Mouse (Mus musculus) CH12.LX (cell line): ENCODE data around the gene Dcun1d4. TPM values are rescaled to one million over a fixed set of nuclear protein-coding genes. Genes with fewer than 3 reads are reported as not detected.

Experiments
- DNase-seq: peaks from one replicate; pipeline ENCODE4 v3.0.0-alpha.2; 2013; ENCODE audit errors: extremely low read depth
- H3K27ac ChIP-seq: 2 replicates; pipeline ENCODE4 v1.5.1; 2012; ENCODE audit warnings: low read depth, mild to moderate bottlenecking, control low read depth, moderate library complexity; ENCODE audit not compliant: insufficient read depth
- H3K27me3 ChIP-seq: replicated peaks from 2 replicates; pipeline ENCODE3; 2012; ENCODE audit warnings: inconsistent platforms
- H3K36me3 ChIP-seq, 2 experiments: replicated peaks in 1 of 2; 2 replicates each; pipeline versions ENCODE3 to v1.6.1; 2012; ENCODE audit warnings: inconsistent platforms in 1 of 2, low read length in 1 of 2, mild to moderate bottlenecking in 1 of 2, mixed read lengths in 1 of 2, moderate library complexity in 1 of 2; ENCODE audit not compliant: control insufficient read depth in 1 of 2, insufficient read depth in 1 of 2
- H3K4me1 ChIP-seq, 2 experiments: 2 replicates each; pipeline ENCODE4 v1.6.1; 2012; ENCODE audit warnings: inconsistent platforms in 1 of 2, moderate library complexity in 1 of 2; ENCODE audit not compliant: insufficient read depth in 2 of 2, control insufficient read depth in 1 of 2
- H3K4me2 ChIP-seq: 2 replicates; pipeline ENCODE4 v1.6.1; 2012; ENCODE audit warnings: low read depth, mild to moderate bottlenecking, control low read depth; ENCODE audit not compliant: poor library complexity, insufficient read depth, severe bottlenecking
- H3K4me3 ChIP-seq, 3 experiments: fragments of 150-350 bp in 1 of 3; sonication (generic) in 1 of 3; replicated peaks in 1 of 3; 2 replicates each; pipeline versions ENCODE3 to v1.5.1; 2011 to 2012; ENCODE audit warnings: low read depth in 2 of 3, low read length in 2 of 3, mild to moderate bottlenecking in 2 of 3, moderate library complexity in 2 of 3, control low read depth in 1 of 3, improper control_type of control experiment in 1 of 3, inconsistent platforms in 1 of 3, mixed read lengths in 1 of 3; ENCODE audit not compliant: poor library complexity in 1 of 3
- H3K79me2 ChIP-seq: replicated peaks from 2 replicates; pipeline ENCODE4 v1.6.1; 2012; ENCODE audit warnings: mild to moderate bottlenecking, moderate library complexity; ENCODE audit not compliant: control insufficient read depth, poor library complexity, insufficient read depth, severe bottlenecking; ENCODE audit errors: extremely low read depth
- H3K9ac ChIP-seq: 2 replicates; pipeline ENCODE4 v1.6.1; 2012; ENCODE audit warnings: low read depth, mild to moderate bottlenecking, control low read depth, moderate library complexity; ENCODE audit not compliant: insufficient read depth
- H3K9me3 ChIP-seq: replicated peaks from 2 replicates; pipeline ENCODE3; 2012; ENCODE audit warnings: low read length, inconsistent platforms, mixed read lengths
- BHLHE40 ChIP-seq: IDR thresholded peaks from 2 replicates; pipeline ENCODE4 v1.6.1; 2011; ENCODE audit warnings: mild to moderate bottlenecking, low read depth, low read length, improper control_type of control experiment
- CHD1 ChIP-seq: IDR thresholded peaks from 2 replicates; pipeline ENCODE4 v1.6.1; 2012; ENCODE audit warnings: low read depth, low read length, improper control_type of control experiment, inconsistent platforms
- CTCF ChIP-seq, 2 experiments: IDR thresholded peaks in 1 of 2; conservative IDR thresholded peaks in 1 of 2; 2 replicates each; pipeline ENCODE4 v1.5.1; 2011 to 2012; ENCODE audit warnings: low read depth in 2 of 2, low read length in 2 of 2, improper control_type of control experiment in 1 of 2, inconsistent platforms in 1 of 2, mild to moderate bottlenecking in 1 of 2, moderate library complexity in 1 of 2
- E2F4 ChIP-seq: IDR thresholded peaks from 2 replicates; pipeline ENCODE4 v1.6.1; 2011; ENCODE audit warnings: low read depth, low read length, improper control_type of control experiment; ENCODE audit not compliant: insufficient replicate concordance
- ETS1 ChIP-seq: conservative IDR thresholded peaks from 2 replicates; pipeline ENCODE4 v1.6.1; 2012; ENCODE audit warnings: low read depth, mild to moderate bottlenecking, inconsistent platforms, low read length, improper control_type of control experiment, moderate library complexity
- GABPA ChIP-seq: IDR thresholded peaks from 2 replicates; pipeline ENCODE4 v1.6.1; 2012; ENCODE audit warnings: low read depth, low read length, improper control_type of control experiment, inconsistent platforms; ENCODE audit not compliant: insufficient replicate concordance
- IRF4 ChIP-seq: IDR thresholded peaks from 2 replicates; pipeline ENCODE4 v1.6.1; 2014; ENCODE audit warnings: low read depth, mild to moderate bottlenecking, inconsistent platforms, low read length, improper control_type of control experiment
- JUN ChIP-seq: IDR thresholded peaks from 2 replicates; pipeline ENCODE4 v1.6.1; 2011; ENCODE audit warnings: low read depth, mild to moderate bottlenecking, low read length, improper control_type of control experiment, moderate library complexity; ENCODE audit not compliant: insufficient read depth
- KAT2A ChIP-seq: IDR thresholded peaks from 2 replicates; pipeline ENCODE4 v1.6.1; 2012; ENCODE audit warnings: low read length, improper control_type of control experiment, inconsistent platforms; ENCODE audit not compliant: insufficient replicate concordance
- MAFK ChIP-seq: IDR thresholded peaks from 2 replicates; pipeline ENCODE4 v1.6.1; 2011; ENCODE audit warnings: low read length, improper control_type of control experiment; ENCODE audit not compliant: insufficient replicate concordance
- MAX ChIP-seq: IDR thresholded peaks from 2 replicates; pipeline ENCODE4 v1.6.1; 2011; ENCODE audit warnings: low read length, improper control_type of control experiment
- MAZ ChIP-seq: IDR thresholded peaks from 2 replicates; pipeline ENCODE4 v1.6.1; 2012; ENCODE audit warnings: low read depth, mild to moderate bottlenecking, inconsistent platforms, low read length, improper control_type of control experiment, moderate library complexity
- MXI1 ChIP-seq: IDR thresholded peaks from 2 replicates; pipeline ENCODE4 v1.6.1; 2011; ENCODE audit warnings: mild to moderate bottlenecking, low read depth, low read length, improper control_type of control experiment
- MYC ChIP-seq: IDR thresholded peaks from 2 replicates; pipeline ENCODE4 v1.6.1; 2011; ENCODE audit warnings: low read depth, mild to moderate bottlenecking, improper control_type of control experiment, low read length
- PAX5 ChIP-seq: IDR thresholded peaks from 2 replicates; pipeline ENCODE4 v1.6.1; 2012; ENCODE audit warnings: low read length, inconsistent platforms, mixed read lengths
- POLR2A ChIP-seq: IDR thresholded peaks from 2 replicates; pipeline ENCODE4 v1.6.1; 2011; ENCODE audit warnings: low read depth, mild to moderate bottlenecking, improper control_type of control experiment, low read length
- POLR2AphosphoS2 ChIP-seq: IDR thresholded peaks from 2 replicates; pipeline ENCODE4 v1.6.1; 2011; ENCODE audit warnings: low read depth, low read length, improper control_type of control experiment
- RAD21 ChIP-seq: IDR thresholded peaks from 2 replicates; pipeline ENCODE4 v1.6.1; 2011; ENCODE audit warnings: low read depth, mild to moderate bottlenecking, low read length, improper control_type of control experiment, moderate library complexity
- RCOR1 ChIP-seq: conservative IDR thresholded peaks from 2 replicates; pipeline ENCODE4 v1.6.1; 2012; ENCODE audit warnings: low read depth, mild to moderate bottlenecking, inconsistent platforms, low read length, improper control_type of control experiment
- SIN3A ChIP-seq: IDR thresholded peaks from 2 replicates; pipeline ENCODE4 v1.6.1; 2012; ENCODE audit warnings: low read length, improper control_type of control experiment, inconsistent platforms
- SMC3 ChIP-seq: IDR thresholded peaks from 2 replicates; pipeline ENCODE4 v1.6.1; 2011; ENCODE audit warnings: low read depth, low read length, improper control_type of control experiment
- TBP ChIP-seq: conservative IDR thresholded peaks from 2 replicates; pipeline ENCODE4 v1.6.1; 2011; ENCODE audit warnings: low read depth, low read length, improper control_type of control experiment
- TCF12 ChIP-seq: IDR thresholded peaks from 2 replicates; pipeline ENCODE4 v1.6.1; 2014; ENCODE audit warnings: low read depth, mild to moderate bottlenecking, inconsistent platforms, low read length, improper control_type of control experiment
- USF1 ChIP-seq: IDR thresholded peaks from 2 replicates; pipeline ENCODE4 v1.6.1; 2014; ENCODE audit warnings: low read depth, mild to moderate bottlenecking, inconsistent platforms, low read length, improper control_type of control experiment
- USF2 ChIP-seq: conservative IDR thresholded peaks from 2 replicates; pipeline ENCODE4 v1.6.1; 2011; ENCODE audit warnings: low read depth, low read length, improper control_type of control experiment
- ZC3H11A ChIP-seq: IDR thresholded peaks from 2 replicates; pipeline ENCODE4 v1.6.1; 2012; ENCODE audit warnings: low read depth, mild to moderate bottlenecking, inconsistent platforms, low read length, improper control_type of control experiment
- ZKSCAN1 ChIP-seq: IDR thresholded peaks from 2 replicates; pipeline ENCODE4 v1.6.1; 2012; ENCODE audit warnings: low read depth, inconsistent platforms, low read length, improper control_type of control experiment, borderline replicate concordance
- ZMIZ1 ChIP-seq: IDR thresholded peaks from 2 replicates; pipeline ENCODE4 v1.6.1; 2012; ENCODE audit warnings: low read depth, mild to moderate bottlenecking, inconsistent platforms, low read length, improper control_type of control experiment
- ZNF384 ChIP-seq: IDR thresholded peaks from 2 replicates; pipeline ENCODE4 v1.6.1; 2012; ENCODE audit warnings: low read depth, low read length, improper control_type of control experiment, inconsistent platforms
- dilution Hi-C: fragments of 300-500 bp; cut with MboI; formaldehyde crosslinking; loops from 2 replicates; pipeline ENCODE4 v1.14.3; 2020; ENCODE audit warnings: low sequenced_read_pairs; ENCODE audit not compliant: extremely low pct_unique_long_range_greater_than_20kb, extremely low pct_ligation_motif_present
- in situ Hi-C: fragments of 300-500 bp; cut with MboI; formaldehyde crosslinking; loops from 3 replicates; pipeline ENCODE4 v1.14.3; 2019; ENCODE audit warnings: low sequenced_read_pairs, low pct_ligation_motif_present, low pct_unique_long_range_greater_than_20kb, mixed read lengths
- polyA plus RNA-seq: library from polyadenylated mRNA; unstranded; fragments of >175 nt; gene quantifications from 2 replicates; pipeline ENCODE4 v1.2.1, GENCODE M21; 2012; ENCODE audit warnings: low read depth; ENCODE audit not compliant: insufficient read length
- total RNA-seq, 2 experiments: library from RNA; depleted of rRNA; stranded (reverse); fragments of 300-350 nt in 1 of 2; fragments of >200 nt in 1 of 2; gene quantifications; 2 replicates each; pipeline ENCODE4 v1.2.3; 2012 to 2014

Gene Dcun1d4
- total and polyA plus RNA-seq, 3 experiments = 1.4 to 3.9 (median 1.7) TPM

DNA sequence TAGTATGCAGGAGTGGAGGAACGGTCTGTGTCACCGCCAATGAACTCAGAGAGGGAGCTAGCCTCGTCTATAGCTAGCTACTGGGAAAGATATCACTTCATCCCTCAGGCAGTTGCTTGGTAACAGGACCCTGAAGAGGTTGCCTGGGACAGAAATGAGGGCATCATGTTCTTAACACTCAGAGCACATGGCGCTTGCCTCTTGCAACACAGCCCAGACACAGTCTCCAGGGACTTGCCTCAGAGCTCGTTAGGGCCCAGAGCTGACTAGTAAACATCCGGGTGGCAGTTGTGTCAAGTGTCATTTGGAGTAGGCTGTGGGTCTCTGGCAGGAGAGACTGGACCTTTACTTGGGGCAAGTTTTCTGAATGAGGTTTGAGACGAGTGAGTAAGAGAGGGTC is 93.0 kb downstream of the Dcun1d4 start:
- H3K36me3 ChIP-seq = no peaks in the 10 kb centered on the region
- no peak overlapping the region for H3K27ac ChIP-seq
- no peak for TF ChIP-seq MYC
- TF ChIP-seq RAD21 = no peak
- TF ChIP-seq ZC3H11A = no peak
- no peak for TF ChIP-seq TCF12
- TF ChIP-seq JUN = no peak
- TF ChIP-seq TBP = no peak
- TF ChIP-seq ZKSCAN1 = no peak
- TF ChIP-seq MAZ = no peak
- TF ChIP-seq MAX = no peak
- no peak for TF ChIP-seq SMC3
- TF ChIP-seq KAT2A = no peak
- no peak for TF ChIP-seq USF2
- TF ChIP-seq POLR2AphosphoS2 = no peak
- no peak for TF ChIP-seq E2F4
- TF ChIP-seq MXI1 = no peak
- H3K9ac ChIP-seq = no peak overlapping the region
- no peaks in the 10 kb centered on the region for H3K79me2 ChIP-seq
- no peak overlapping the region for H3K4me3 ChIP-seq
- dilution Hi-C loops = no loop called here
- DNase-seq = no peak
- H3K9me3 ChIP-seq = no peaks in the 10 kb centered on the region
- in situ Hi-C loops = no loop called here
- no peak overlapping the region for H3K4me2 ChIP-seq
- H3K4me1 ChIP-seq = peaks cover 2 to 4% of the 10 kb centered on the region in 2 experiments; a peak in 1 of 4 replicates
- no peaks in the 10 kb centered on the region for H3K27me3 ChIP-seq

DNA sequence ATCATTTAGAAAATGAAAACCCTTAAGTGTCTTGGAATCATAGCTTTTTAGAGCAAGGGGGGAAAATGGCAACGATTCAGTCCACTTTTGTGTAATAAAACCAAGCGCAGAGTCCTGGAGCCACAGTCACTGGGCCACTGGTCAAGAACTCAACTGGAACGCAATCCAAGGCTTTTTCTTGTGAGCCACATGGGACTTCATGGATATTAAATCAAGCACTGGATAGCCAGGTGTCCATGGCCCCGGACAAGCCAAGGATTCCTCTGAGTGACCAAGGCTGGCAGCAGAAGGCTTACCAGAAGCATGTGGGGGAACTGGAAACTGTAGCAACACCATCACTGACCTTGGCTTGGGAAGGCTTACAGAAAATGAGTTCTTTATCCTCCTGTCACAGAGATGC is 93.8 kb downstream of the Dcun1d4 start:
- no peak overlapping the region for H3K27ac ChIP-seq
- dilution Hi-C loops (no loop called here), in situ Hi-C loops (no loop called here)
- TF ChIP-seq RCOR1 (no peak), BHLHE40 (no peak), IRF4 (no peak), MAFK (no peak), USF2 (no peak), SIN3A (no peak), TBP (no peak), MXI1 (no peak), ETS1 (no peak), GABPA (no peak), PAX5 (no peak), ZMIZ1 (no peak), E2F4 (no peak), USF1 (no peak), MYC (no peak), CTCF (conservative IDR thresholded peaks at IDR 0.05 in 1 of 2, IDR thresholded peaks at IDR 0.05 in 1 of 2; ENCODE audit: low read depth in 2 of 2, low read length in 2 of 2) (no peak), KAT2A (no peak), CHD1 (no peak), ZNF384 (no peak), POLR2A (no peak)
- peaks cover 2 to 4% of the 10 kb centered on the region in 2 experiments; a peak in 1 of 4 replicates for H3K4me1 ChIP-seq
- H3K79me2 ChIP-seq = no peaks in the 10 kb centered on the region
- H3K4me3 ChIP-seq = no peak overlapping the region
- no peaks in the 10 kb centered on the region for H3K36me3 ChIP-seq
- no peak overlapping the region for H3K9ac ChIP-seq
- H3K9me3 ChIP-seq = no peaks in the 10 kb centered on the region
- H3K27me3 ChIP-seq = no peaks in the 10 kb centered on the region
- no peak overlapping the region for H3K4me2 ChIP-seq
- DNase-seq = no peak
